Mouse (Mus musculus) splenic B cell, adult 2 months (primary cell): ENCODE results near the gene Cpa3.

ENCODE experiments used
- DNase-seq: peaks from one replicate; pipeline ENCODE4 v3.0.0-alpha.2; 2011; ENCODE audit warnings: low read depth, low spot score
- H3K27me3 ChIP-seq: 2 replicates; pipeline ENCODE4 v1.6.1; 2012; ENCODE audit warnings: mild to moderate bottlenecking, low read length, moderate library complexity, mixed read lengths; ENCODE audit not compliant: control insufficient read depth, poor library complexity, insufficient read depth, severe bottlenecking
- H3K36me3 ChIP-seq: 2 replicates; pipeline ENCODE4 v1.6.1; 2012; ENCODE audit warnings: mild to moderate bottlenecking, low read length, moderate library complexity, mixed read lengths; ENCODE audit not compliant: control insufficient read depth, poor library complexity, insufficient read depth, severe bottlenecking

Cpa3 gene

DNA sequence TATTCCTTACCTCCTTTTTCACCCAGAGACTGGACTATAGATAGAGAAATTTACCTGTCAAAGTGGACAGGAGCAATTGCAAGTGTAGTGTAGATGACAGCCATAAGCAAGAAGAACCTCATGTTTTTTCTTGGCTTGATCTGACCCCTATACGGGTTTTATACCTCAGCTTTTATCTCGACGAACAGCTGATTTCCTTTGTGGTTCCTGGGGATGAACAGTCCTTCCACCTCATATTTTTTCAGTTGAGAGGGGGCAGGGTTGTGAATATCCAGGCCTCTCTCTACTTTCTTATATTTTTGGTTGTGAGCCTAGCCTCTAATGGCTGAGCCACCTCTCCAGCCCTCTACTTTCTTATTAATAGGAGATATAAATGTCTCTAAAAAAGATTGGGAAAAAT lies at the start of gene Cpa3:
TSS of gene Cpa3 (minus strand) at position 132 of the 400 bp plus-strand sequence.
- Histone ChIP-seq H3K27me3 (no peaks in the 10 kb centered on the region), H3K36me3 (no peaks in the 10 kb centered on the region)
- DNase-seq, result no peak

DNA sequence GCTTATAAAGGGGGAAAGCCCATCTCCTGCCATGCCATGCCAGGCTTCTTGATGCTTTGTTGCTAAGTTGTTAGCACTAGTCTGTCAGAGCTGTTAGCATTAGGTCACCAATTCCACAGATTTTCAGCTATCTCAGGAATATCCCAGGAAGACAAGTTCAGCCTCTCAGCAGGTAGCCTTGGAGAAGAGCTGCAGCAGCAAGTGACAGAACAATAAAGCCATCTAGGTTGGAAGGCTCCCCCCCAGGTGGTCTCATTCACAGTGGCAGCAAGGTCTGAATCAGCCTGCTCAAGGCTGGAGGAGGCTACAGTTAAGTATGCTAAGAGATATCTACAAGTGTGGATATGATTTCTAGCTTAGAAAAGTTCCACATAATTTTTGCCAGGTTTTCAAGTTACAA lies 49.4 kb upstream of the Cpa3 start:
- Histone ChIP-seq H3K27me3 (no peaks in the 10 kb centered on the region), H3K36me3 (no peaks in the 10 kb centered on the region)
- DNase-seq, result no peak

DNA sequence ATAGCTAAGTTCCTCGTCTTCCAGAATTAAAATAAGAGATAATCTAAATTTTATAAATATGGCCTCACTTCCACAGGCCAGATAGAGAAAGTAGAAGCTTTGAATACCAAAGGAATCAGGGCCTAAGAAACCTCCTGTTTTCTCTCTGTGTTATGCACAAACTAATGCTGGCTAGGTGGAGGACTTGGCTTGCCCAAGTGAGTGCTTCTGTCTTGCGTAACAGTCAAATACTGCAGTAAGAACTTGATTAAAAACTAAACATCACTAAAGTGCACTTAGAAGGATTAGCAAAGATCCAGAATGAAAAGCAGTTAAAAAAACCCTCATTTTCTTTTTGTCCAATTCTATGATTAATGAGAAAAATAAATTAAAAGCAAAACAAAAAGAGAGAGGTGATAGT lies 46.8 kb upstream of the Cpa3 start:
- Histone ChIP-seq H3K27me3 (no peaks in the 10 kb centered on the region), H3K36me3 (no peaks in the 10 kb centered on the region)
- no peak for DNase-seq

DNA sequence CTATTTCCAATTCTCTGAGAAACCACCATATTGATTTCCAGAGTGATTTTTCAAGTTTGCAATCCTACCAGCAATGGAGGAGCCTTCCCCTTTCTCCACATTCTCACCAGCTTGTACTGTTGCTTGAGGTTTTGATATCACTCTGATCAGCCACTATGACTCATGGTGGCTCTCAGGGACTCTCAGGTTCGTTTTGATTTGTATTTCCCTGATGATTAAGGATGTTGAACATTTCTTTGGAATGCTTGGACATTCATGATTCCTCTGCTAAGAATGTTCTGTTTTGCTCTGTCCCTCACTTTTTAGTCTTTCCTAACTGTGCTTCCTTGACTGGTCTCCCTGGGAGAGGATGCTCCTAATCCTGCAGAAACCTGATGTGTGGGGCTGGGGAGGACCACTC lies 39.8 kb upstream of the Cpa3 start:
- Histone ChIP-seq H3K27me3 (no peaks in the 10 kb centered on the region), H3K36me3 (no peaks in the 10 kb centered on the region)
- no peak for DNase-seq

DNA sequence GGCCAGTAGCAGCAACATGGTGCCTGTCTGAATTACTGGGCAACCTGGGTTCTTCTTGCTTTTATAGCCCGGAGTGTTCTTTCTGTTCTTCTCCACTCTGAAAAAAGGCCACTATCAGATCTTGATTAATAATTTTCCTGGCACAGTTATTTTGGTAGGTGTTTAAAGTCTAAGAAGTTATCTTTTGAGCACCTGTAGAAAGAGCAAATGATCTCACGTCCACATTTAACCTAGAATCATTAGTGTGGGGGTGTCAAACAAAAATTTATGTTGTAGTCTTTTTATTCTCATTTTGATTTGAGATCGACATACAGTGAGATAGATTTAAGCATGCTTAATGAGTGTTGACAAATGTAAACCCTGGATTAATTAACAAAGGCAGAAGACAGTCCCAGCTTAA lies 33.7 kb upstream of the Cpa3 start, which contains the start of gene Cpb1:
TSS of gene Cpb1 (minus strand) at position 101 of the 400 bp plus-strand sequence.
- no peaks in the 10 kb centered on the region for H3K36me3 ChIP-seq
- no peaks in the 10 kb centered on the region for H3K27me3 ChIP-seq
- no peak for DNase-seq

DNA sequence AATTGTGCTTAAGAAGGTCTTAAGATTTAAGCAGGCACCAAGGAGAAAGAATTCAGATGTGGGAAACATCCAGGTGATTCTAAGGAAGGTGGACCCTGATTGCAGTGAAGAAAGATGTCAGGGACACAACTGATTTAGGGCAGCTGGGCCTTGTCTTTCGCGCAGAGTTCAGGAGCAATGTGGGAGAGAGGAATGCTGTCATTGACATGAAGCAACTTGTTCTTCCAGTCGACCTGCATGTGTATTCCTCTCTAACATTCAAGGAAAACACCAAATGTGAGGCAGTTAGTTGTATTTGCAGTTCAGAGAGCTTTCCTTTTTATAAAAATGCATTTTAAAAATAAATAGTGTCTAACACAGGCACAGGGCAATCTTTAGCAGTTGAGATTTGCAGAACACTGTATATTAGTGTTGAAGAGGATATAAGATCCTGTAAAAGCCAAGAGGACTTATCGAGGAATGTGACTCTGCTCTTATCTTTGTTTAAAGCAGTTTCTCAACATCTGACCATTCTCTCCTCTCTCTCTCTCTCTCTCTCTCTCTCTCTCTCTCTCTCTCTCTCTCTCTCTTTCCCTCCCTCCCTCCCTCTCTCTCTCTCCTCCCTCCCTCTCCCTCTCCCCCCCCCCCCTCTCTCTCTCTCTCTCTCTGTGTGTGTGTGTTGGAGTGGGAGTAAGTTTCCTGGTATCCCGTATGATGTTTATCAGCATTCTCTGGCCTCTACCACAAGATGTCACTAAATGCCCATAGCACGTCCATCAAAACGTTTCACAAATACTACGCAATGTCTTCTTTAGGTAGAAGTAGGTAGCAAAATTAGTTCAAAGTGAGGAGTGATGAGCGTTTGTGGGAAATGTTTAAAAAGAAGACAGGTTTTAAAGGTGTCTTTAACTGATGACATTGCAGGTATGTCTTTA lies 12.8 kb upstream of the Cpa3 start:
- no peaks in the 10 kb centered on the region for H3K27me3 ChIP-seq
- no peak for DNase-seq
- no peaks in the 10 kb centered on the region for H3K36me3 ChIP-seq

DNA sequence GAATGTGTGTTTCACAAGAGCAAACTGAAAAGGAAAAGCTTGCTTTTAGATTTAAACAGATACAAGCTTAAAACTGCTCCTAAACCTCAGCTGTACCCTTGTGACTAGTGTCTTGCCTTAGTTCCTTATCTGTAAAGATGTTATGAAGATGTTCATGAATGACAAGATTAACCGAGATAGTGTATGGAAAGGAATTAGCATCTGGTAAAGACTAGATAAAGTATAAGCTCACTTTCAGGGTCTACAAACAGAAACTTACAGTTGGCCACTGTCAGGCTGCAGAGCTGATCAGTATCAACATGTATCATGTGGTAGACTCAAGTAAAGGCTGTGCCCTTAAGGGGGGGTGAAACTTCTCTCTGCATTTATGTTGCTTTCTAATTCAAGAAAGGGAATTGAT lies 1.9 kb upstream of the Cpa3 start:
- H3K27me3 ChIP-seq, result no peaks in the 10 kb centered on the region
- H3K36me3 ChIP-seq, result no peaks in the 10 kb centered on the region
- no peak for DNase-seq

DNA sequence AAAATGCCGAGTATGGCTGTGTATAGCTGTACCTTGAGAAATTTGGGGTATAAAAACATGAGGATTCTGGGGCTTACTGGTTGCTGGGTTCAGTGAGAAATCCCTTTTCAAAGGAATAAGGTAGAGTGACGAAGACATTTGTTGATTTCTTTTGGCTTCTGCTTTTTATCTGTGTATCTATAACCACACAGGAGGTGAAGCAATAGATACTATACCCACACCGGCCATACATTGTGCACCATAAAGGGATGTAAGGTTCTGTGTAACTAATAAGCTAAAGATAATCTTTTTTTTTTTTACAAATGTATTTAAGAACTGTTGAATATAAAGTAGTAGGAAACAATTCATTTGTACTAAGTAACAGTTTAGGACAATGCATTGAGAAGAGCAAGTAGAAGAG lies 2.2 kb downstream of the Cpa3 start:
- Histone ChIP-seq H3K36me3 (no peaks in the 10 kb centered on the region), H3K27me3 (no peaks in the 10 kb centered on the region)
- no peak for DNase-seq

DNA sequence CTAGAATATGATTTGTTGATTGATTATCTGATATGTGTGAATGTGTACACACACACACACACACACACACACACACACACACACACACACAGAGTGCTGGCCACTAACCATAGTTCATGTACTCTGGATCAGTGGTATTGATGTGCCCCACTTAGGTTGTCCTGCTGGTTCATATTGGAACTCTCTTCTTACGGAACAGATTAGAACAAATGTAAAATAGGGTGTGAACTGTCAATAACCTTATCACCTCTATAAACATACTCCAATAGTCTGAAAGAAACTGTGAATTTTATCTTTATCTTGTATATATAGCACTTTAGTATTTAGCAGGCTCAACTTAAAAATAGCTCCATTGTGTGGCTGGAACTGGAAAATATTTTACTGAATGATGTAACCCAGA lies 5.0 kb downstream of the Cpa3 start:
- Histone ChIP-seq H3K27me3 (no peaks in the 10 kb centered on the region), H3K36me3 (no peaks in the 10 kb centered on the region)
- DNase-seq, result no peak

DNA sequence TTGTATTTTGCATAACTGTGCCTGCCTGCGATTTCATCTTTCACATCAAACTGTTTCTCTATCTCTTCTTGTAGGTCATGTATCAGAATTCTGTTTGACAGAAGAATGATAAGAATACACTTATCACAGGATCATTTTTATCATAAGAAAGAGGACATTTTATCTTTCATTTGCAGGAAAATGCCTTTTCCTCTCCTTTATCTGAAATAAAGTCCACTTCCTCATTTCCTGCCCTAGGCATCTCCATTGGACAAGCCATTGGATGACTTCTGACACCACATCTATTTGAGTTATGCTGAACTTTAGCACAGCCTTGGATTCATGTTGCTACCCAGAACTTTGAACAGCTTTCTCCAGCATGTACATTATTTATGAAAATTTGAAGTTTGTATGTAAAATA lies 13.0 kb downstream of the Cpa3 start:
- no peak for DNase-seq
- H3K27me3 ChIP-seq, result no peaks in the 10 kb centered on the region
- H3K36me3 ChIP-seq, result no peaks in the 10 kb centered on the region

DNA sequence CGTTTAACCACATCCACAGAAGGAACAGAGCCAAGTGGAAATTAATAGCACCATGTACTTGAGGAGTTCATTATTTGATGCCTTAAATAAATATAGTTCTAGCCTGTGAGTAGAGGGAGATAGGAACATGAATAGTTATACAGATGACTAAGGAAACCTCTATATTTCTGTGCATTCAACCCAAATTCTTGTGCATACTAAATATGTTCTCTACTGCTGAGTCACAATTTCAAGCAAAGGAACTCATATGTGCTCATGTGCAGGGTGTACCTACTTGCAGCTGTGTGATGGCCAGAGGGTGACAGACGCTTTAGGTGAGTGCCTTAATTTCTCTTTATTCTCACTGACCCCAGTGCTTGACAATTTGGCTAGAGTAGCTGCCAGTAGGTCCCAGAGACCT lies 16.6 kb downstream of the Cpa3 start:
- Histone ChIP-seq H3K27me3 (no peaks in the 10 kb centered on the region), H3K36me3 (no peaks in the 10 kb centered on the region)
- DNase-seq, result no peak

DNA sequence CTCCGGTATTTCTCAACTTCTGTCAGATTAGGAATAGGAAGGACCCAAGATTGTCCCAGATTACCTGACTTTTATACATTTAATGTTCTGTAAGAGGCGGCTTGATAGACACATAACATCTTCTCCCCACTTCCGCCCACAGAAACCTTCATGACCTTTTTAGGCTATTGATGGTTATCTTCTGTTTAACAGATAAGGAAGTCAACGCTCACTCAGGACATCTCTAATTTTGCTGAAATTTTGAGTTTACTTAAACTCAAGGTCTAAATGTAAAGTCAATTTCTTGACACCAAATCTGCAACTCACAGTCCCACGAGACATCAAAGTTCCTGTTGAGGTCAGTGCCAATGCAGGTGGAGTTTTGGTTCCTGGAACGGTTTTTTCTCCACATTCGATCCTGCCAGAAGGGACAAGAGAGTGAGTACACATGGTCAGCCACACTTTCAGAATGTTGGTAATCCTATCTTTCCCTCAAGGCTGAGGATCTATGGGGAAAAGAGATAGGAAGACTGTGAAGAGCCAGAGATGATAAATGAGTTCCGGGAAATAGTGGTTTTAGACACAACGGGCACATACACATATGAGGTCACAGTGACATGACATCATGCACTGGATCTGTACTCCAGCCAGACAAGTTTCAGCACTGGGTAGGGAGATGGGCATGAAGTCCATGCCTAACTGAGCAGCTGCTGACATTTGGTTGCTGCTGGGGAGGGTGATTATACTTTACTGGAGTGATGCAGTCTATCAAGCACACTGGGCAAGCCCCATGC lies 18.9 kb downstream of the Cpa3 start:
- no peaks in the 10 kb centered on the region for H3K27me3 ChIP-seq
- H3K36me3 ChIP-seq, result no peaks in the 10 kb centered on the region
- no peak for DNase-seq

DNA sequence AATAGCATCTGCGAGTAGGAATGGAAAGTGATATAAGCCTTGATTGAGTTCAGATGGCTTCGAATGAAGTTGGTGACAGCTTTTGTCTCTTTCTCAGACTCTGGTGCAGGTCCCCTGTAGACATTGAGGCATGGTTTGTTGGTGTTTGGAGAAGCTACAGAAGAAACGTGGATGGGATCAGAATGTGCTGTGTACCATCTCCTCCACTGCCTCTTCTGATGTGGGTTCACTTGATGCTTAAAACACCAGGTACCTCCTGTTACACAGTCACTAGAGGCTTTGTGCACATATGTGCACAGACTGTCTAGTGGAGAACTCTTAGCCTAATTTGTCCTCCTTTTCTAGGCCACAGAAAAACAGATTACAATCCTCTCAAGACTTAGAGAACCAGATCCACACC lies 19.8 kb downstream of the Cpa3 start:
- no peaks in the 10 kb centered on the region for H3K27me3 ChIP-seq
- no peaks in the 10 kb centered on the region for H3K36me3 ChIP-seq
- DNase-seq, result no peak

DNA sequence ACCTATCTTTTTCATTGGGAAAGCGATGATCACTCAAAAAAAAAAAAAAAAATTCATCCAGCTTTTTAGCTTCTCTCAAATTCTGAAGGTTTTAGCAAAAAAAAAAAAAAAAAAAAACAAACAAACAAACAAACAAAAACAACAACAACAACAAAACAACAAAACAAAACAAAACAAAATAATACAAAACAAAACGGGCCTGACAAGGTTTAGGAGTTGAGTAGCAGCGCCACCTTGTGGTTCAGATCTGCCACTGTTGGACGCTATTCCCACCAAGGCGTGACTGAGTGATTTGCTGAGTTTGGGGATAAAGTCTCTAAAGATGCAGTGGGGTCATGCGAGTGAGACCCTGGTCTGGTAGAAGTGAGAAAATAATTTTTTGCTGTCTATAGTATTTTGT lies 43.1 kb downstream of the Cpa3 start:
- DNase-seq, result peak; percentile 69
- no peaks in the 10 kb centered on the region for H3K36me3 ChIP-seq
- H3K27me3 ChIP-seq, result no peaks in the 10 kb centered on the region

DNA sequence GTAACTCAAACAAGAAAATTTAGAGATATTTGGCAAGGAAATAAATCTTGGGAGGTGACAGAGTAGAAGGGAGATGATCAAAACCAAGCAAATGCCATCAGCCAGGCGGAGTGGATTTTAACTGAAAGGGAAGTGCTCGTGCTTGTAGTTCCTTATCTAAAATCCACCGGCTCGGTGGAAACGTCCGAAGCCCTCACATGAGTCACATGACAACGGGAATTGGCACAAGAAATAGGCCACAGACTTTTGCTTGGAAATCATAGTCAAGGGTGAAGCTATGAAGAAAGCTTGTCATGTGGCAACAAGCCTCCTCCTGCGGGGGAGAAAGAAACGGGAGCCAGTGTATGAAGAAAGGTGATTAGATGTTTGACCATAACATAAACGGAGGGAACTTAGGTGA lies 44.1 kb downstream of the Cpa3 start:
- Histone ChIP-seq H3K36me3 (no peaks in the 10 kb centered on the region), H3K27me3 (no peaks in the 10 kb centered on the region)
- no peak for DNase-seq
